Mouse (Mus musculus) cerebellum, postnatal 14 days (tissue): Measurements from ENCODE around the gene Tmem131l.

Experiments used
- DNase-seq, 2 experiments: peaks; one replicate each; pipeline ENCODE4 v3.0.0; 2021; ENCODE audit warnings: mixed read lengths in 2 of 2

Tmem131l gene

DNA sequence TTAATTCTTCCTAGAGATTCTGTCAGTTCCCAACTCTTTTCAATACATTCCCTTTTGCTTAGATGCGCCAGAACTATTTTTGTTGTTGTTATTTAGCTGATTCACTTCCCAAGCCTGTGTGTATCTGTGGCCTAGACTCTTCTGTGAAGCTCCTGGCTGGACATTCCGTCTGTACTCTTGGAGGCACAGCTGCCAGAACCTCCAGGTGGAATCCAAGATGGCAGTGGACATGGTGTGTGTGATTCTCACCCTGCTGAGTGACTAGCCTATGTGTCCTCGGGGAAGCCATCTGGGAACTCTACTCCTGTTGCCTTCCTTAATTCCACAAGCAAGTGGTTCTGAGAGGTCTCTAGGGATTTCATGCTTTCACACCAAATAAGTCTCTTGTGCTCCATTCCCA is 63.8 kb downstream of the Tmem131l start:
- DNase-seq = no peak

DNA sequence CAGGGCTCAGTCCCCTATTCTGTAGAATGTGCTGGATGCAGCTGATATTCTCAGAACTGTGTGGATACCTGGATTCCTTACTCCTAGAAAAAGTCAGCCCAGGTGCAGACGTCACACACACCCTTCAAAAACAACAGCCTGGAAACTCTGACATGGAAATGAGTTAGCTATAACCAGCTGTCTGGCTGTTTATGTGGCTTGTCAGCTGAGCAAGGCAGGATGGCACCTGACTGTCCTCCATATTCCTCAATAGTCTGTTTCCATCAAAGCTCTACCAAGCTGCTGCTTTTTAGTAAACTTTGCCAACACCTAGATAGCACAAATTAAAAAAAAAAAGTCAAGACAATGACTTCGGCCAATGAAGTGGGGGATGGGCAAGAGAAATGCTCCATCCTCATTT is 66.6 kb downstream of the Tmem131l start:
- DNase-seq = no peak

DNA sequence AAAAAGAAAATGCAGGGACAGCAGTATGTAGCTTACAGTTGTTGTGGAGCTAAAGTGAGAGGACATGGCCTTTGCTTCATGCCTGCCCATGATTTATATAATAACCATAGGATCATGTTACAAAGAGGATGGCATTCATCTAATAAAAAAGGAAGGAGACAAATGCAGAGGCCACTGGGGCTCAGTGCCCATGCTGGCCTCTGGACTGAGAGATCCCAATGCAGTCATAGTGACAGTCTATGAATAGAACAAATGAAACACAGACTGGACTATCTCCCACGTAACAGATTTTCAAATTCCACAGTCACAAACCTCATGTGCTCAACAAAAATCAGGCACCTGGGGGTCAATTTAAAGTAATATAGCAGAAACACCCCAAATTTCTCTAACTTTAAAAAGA is 69.3 kb downstream of the Tmem131l start:
- no peak for DNase-seq

DNA sequence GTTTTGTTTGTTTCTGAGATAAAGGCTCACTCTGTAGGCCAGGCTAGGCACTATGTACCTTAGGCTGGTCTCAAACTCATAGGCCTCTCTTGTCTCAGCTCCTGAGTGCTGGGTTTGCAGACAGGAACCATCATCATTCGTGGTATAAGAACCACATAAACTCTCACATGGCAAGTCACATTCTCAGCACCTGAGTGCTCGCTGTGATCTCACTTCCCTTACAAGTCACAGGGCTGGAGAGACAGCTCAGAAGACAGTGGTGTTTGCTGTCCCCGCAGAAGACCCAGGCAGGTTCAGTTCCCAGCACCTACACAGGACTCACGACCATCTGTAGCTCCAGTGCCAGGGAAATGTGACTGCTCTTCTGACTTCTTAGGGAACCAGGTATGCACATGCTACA is 70.9 kb downstream of the Tmem131l start:
- no peak for DNase-seq

DNA sequence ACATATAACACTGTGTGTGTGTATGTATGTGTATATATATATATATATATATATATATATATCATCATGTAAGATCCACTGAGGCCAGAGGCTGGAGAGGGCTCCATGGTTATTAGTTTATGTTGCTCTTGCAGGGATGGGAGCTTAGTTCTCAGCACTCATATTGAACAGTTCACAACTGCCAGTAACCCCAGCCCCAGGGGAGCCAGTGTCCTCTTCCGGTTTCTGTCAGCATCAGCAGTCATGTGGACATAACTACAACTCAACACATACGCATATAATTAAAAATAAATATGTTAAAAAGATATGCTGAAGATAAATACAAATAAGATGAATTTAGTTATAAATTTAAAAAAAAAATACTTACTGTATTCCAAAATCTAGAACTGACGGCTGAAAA is 72.2 kb downstream of the Tmem131l start:
- DNase-seq = no peak

DNA sequence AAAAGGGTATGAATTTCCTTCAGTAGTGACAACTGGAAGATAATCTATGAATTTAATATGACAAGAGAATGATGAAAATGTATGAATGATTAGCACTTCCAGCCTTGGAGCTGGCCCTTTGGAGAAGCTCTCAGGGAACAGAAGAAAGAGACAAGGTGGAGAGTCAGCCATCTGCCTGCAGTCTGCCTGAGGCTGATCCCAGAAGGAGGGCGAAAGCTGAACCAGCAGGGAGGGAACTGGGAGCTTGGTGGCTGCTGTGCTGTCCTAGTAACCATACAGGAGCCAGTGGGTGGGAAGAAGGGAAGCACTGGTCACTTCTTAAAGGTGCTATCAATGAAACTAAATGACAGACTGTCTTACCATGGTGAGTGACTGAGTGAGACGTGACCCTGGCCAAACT is 74.6 kb downstream of the Tmem131l start:
- DNase-seq = no peak

DNA sequence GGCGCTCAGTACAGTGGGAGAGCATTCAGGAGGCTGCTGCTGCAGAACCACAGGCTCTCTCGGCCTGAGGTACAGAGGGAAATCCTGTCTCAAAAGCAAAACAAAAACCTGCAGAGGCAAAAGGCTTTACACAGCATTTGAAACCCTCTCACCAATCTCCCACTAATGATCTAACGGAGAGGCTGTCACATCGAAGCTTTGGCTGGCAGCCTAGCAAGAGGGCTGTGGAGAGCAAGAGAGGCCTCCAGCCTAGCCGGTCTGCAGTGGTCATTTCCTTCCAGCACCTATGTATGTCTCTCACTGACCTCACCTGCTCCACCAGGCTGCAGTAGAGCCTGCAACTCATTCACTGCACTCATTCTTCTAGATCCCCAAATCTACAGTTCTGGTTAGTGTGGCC is 76.3 kb downstream of the Tmem131l start:
- DNase-seq = peak in 1 of 2 experiments; percentile 24

DNA sequence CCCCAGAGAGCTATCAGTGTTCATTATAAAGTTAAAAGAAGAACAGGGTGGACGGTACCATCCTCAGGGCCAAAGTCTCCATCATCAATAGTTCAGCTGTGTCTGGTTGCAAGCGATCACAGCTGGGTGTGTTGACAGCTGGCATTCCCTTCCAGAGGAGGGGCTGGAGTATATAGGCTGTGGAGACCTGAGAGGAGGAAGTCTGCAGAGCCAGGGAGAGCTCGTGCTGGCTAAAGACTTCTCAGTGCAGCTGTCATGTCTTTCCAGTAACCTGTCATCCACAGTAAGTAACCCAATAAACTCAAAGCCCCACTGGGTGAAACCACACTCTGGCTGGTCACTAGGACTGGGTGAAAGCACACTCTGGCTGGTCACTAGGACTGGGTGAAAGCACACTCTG is 77.4 kb downstream of the Tmem131l start:
- DNase-seq = no peak

DNA sequence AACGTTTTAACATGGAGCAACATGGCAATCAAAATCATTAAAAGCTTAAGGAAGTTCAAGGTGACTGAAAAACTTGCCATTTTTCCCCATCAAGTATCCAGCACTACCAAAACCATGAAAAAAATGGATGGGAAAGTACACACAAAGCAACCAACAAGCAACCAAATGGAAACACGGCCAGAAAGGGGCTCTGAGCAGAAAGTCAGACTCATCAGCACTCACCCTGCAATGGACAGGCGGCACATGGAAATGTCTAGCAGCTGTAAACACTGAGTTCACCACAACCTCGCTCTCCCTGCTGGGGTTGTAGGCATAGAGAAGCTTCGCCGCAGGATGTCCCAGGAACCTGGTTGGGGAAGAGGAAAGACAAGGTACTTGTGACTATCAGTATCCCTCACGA is 77.9 kb downstream of the Tmem131l start:
- no peak for DNase-seq

DNA sequence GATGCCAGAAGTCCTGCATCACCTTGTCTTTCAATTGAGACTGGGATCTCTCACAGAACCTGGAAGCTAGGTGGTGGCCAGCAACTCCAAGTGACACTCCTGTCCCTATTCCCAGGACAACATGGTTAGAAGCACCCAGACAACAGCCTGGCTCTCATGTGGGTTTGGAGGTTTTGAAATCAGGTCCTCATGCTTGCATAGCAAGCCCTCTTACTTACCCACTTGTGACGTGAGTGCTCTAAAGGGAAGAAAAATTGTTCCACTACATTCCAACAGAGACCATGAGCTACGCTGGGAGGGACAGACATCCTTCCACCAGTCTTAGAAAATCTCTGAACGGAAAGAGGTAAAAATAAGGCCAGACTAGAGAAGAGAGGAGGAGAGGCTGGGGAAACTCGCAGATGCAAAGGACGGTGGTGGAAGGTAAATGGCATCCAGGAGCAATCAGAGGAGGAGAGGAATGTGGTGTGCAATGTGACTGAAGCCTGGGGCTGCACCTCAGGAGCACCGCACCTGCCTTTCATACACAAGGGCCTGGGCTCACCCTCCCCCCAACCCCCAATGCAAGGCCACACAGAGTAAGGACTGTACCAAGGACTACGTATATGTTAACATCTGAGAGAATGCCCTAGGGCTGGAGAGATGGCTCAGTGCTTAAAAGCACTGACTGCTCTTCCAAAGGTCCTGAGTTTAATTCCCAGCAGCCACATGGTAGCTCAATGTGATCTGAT is 80.9 kb downstream of the Tmem131l start:
- DNase-seq = no peak

DNA sequence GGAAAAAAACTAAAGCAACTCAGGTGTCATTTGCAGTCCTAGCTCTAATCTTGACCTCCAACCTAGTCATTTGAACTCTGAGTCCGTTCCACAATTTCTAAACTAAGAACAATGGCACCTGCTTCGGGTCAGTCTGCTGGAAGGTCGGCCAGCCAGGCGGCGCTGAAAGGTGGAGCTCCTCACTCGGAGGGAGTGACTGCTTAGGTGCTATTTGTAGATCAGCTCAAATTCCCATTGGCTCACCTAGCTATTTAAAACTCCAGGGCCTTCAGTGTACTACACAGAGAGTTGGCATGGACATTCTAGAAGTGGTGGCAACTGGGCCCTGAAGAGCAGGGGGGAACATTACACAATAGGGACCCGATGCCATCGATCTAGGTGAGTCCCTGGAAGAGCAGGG is 86.1 kb downstream of the Tmem131l start:
- DNase-seq = no peak

DNA sequence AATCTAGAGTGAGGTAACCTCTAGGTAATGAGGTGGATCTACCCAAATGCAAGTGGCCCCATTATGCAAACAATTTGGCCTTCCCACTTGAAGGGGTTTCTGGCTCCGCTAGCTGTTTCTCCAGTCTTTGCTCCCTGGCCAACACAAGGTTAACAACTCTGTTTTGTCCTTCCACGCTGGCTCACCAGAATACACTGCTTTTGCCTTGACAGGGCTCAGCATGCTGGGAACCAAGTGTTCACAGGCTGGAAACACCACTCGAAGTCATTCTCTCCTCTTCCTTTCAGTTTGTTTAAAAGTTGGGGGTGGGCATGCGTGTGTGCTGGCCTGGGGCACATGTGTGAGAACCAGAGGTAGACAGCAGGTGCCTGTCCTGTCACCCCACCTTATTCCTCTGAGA is 91.2 kb downstream of the Tmem131l start:
- no peak for DNase-seq

DNA sequence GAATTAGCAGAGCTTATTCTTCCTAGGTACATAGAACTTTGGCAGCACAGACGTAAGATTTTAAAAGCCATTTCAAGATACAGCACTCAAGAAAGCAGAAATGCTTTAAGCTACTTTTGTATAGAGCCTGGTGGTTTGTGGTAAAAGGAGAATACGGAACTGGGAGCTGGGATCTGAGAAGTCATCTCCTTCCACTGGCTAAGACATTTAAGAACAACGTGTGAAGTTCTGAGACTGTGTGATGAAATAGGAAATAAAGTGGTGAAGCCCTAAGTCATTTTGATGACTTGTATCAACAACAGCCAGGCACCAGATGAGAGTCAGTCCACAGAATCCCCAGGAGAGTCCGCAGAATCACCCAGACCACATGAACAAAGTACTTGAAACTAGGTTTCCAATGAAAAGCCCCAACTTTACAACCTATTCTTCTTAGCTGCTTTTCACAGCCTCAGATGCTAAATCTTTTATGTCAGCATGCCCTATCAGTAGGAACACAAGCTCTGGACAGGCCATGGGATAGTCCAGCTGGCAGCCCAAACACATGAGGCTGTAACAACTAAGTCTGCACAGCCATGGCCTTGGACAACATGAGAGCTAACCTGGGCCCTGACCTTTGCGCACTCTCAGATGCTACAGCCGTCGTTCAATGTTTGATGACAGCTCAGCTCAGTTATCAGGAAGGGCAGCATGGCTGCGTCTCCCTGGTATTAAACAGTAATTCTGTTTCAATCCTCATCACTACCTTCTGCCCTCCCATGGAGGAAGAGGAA is 92.3 kb downstream of the Tmem131l start:
- no peak for DNase-seq

DNA sequence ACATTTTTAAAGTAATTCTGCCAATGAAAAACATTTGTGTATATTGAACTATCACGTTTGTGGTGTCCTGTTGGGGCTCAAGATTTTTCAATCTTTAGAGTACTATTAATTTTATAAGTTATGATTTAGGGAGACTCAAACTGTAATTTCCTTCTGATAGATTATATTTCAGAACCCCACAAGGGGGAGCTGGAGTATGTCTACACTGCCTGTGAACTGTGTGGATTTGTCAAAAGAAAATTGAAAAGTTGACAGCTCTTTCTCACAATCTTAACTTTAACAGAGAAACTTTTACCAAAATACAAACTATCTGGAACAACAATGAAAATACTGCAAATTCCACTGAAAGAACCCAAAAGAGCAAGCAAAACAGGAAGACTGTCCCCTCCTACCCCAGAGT is 93.1 kb downstream of the Tmem131l start:
- peak; percentile 32 to 49 for DNase-seq

DNA sequence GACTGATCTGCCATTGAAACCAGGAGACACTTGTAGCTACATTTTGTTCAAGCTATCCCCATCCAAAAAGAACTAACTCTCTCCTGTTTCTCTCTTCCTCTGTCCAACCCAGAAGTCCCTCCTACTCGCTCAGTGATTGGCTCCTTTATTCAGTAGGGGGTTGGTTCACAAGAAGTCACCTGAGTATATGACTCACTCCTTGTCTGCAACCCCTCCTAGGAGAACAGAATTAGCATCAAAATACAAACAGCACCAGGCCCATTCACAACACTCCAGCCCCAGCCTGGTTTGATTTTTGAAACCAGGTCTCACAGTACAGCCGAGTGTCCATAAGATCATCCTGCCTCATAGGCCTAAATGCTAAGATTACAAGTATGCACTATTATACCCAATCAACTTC is 96.3 kb downstream of the Tmem131l start:
- no peak for DNase-seq

DNA sequence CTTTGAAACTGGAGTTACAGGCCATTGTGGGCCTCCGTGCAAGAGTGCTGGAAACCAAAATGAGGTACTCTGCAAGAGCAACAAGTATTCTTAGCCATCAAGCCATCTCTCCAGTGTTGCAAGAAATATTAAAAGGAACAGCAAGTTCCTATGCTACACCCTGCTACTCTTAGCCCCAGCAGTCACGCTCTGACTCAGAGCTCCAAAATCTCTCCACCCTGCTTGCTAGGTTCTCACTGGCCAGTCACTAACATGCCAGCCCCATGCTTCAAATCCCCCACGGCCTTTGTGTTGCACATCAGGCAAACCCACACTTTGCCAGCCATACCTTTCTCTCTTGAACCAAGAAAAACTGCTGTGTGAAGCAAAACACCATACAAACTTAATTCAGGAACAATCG is 96.8 kb downstream of the Tmem131l start:
- no peak for DNase-seq

DNA sequence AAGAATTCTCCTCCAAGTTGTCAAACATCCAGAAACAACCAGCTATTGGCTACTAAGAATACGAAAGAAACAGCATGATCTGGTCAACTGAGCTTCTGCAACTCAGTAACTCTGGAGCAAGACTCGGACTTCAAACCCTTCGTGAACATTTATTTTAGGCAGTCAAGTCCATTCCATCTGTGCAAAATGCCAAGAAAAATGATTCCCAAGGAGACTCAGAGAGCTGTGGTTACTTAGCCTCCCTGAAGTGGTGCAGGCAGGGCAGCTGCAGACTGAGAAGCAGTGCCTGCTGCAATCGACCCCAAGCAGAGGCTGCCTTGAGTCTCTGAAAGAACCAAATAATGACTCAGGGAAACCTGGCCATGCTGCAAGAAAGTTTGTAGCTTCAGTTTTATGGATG is 98.1 kb downstream of the Tmem131l start:
- no peak for DNase-seq

DNA sequence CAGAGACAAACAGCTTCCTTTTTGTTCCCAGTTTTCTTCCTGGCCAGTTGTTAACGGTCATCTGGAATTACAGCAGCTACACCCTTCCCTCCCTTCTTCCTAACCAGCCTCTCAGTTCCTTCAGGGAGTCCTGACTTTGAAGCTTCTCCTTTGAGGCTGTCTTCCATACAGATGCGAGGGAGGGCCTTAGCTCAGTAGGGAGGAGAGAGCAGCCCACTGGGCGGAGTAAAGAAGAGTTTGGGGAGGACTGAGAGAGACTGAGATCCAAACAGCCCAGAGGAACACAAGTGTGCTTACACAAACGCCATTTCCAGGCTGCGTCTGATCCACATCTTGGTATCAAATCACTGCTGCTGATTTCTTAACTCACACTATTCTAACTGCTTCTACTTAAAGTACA is 101.1 kb downstream of the Tmem131l start:
- no peak for DNase-seq

DNA sequence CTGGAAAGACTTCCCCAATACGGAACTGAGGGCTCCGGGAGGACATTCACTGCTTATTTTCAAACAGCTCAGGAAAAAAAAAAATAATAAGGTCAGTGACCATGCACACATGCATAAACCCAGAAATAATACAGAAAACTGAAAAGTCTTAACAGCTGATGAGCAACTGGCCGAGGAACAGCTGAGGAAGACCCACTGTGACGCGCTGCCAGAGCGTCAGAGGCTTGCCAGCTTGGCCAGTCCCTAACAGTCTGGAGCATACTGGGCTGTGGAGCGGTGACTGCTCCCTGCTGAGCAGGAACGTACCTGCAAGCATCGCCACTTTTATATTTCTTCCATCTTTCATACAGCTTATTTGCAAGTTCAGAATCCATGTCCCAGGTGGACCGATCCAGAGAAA is 105.5 kb downstream of the Tmem131l start:
- peak in 1 of 2 experiments; percentile 11 for DNase-seq

DNA sequence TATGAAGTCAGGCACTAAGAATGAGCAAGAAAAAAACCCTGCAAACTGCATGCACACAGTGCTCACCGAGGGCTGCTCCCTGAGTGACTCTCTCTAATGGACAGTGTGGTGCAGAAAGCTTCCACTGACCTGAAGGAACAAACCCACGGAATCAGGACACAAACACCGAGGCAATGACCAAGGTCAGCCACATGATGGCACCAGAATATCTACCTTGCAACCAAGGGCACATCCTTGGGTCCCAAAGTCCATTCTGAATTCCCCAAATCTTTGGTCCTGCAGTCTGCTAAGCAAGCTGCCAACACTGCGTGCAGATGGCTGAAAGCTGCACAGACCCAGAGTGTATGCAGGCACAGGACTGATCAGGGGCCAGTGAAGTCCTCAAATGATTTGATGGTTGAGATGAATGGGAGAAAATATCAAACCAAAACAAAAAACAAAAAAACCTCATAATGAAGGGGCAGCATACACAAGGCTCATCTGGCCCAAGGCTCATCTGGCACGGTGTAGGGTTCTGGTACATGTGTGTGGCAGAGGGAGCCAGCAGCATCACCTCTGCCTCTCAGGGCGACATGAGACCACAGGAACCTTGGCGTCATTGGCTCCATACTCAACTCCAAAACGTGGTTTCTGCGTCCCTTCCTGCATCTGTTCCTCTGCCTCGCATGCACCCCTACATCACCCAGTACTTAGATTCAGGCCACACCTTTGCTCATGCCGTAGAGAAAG is 124.0 kb downstream of the Tmem131l start:
- DNase-seq = peak; percentile 81 to 82

DNA sequence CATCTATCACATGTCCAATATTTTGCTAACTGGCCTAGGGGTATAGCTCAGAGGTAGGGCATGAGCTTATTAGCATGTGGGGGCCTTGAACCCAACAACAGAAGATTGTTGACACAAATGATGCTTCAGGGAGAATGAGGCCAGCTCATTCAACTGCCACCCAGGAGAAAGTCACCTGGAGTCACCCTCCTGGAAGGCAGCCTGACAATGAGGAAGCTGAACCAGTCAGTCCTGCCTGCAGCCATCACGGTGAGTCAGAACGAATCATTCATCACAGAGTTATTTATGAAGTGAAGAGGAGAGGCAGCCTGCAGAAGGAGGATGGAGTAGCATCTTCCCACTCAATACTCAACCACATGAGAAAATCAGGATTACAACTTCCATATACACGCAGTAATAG is 124.9 kb downstream of the Tmem131l start:
- no peak for DNase-seq

DNA sequence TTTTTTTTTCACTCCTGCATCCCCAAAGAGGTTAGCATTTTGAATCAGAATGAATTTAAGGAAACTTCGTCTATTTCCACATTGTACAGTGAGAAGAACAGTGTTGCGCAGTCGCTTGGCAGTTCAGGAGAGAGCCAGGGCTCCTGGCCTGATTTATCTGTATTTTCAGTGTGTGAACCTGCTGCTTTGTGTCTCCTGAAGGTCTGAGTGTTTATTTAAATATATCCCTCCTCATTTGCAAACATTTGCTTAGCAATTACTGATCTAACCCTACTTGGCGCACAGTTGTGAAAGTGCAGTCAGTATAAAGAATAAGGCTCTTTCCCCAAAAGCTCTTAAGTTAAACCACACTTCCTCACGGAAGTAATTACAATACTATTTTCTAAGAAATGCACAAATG is 129.3 kb downstream of the Tmem131l start:
- DNase-seq = no peak

DNA sequence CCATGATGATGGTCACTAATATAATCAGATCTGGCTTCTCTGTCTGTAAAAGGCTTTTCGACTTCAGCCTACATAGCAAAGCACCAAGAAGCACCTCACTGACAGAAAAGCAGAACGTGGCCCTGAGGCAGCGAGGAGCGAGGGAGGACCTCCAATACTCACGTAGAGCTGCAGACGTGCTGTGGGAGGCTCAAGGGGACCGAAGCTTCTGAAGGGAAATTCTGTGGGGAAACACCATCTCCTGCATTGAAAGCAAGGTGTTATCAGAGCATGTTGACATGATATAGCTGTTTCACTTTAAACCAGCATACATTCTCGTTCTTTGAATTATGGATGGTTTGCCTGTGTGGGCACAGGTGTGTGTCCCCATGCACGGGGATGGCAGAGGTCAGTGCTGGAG is 133.8 kb downstream of the Tmem131l start:
- no peak for DNase-seq

DNA sequence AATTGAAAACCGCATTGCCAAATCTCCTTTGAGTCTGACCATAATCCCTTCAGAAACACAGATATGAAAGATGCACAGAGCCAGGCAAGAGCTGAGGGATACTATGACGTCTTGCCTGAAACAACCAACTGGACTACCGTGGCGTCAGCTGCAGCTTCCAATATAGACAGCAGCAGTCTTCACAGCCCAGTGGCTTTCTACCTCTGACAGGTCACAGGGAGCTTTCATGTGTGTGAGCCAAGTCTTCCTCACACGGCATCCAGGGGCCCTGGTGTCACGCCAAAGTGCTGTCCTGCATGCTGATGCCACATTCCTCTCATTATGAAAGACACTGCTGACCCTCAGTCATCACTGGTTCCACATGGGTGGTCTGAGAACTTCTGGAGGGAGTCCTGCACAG is 134.8 kb downstream of the Tmem131l start:
- peak; percentile 67 to 78 for DNase-seq
